Mouse (Mus musculus): ENCODE measurements at regions not wholly inside any gene's neighbourhood (a gene's known extent, or its start where the extent isn't known, plus 50 kb on each side); places are given as distances from the start of the nearest gene placed in this dataset.

DNA sequence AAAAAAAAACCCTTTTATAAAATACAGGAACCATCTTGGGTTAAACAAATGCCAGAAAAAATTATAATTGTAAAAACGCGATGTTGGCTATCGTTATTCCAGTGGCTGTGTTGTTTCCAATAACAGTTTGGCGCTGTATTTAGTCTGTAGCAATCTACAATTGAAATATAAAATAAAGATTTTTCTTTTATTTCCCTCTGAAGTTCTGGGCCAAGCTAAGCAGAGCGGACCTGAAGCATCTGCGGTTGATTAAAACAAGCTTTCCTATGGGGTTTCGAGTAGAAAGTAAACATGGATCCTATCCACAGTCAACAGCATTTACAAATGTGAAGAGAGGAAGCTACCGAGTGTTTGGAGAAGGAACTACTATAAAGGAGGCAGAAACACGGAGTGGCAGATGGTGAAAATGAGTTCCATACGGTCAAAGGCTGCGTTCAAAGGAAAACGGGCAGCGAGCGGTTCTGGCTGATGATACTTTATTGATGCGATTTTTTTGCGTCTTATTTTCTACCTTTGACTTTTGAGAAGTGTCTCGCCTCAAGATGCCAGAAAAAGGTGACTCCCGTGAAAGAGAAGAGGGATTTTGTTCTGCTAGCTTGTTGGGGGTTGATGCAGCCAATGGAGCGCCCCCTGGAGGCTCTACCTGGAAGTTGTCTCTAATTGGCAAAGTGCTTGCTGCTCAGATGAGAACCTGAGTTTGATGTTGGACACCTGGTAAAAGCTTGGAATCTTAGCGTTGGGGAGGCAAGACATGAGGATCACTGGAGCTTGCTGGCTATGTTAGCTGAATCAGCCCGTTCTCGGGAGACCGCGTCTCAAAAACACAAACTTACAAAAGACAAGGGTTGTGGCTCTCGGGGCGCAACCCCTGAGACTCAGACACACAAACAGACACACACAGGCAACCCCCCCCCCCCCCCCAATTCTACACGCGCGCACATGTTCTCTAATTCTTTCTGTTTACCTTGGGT, 96.7 kb upstream of the Psmd7 start:
- Histone ChIP-seq H3K27ac (no peak overlapping the region), H3K4me3 (peak overlapping the region; percentile 13; the same call in 1 of the 2 replicates)
- peak; percentile 84 for TF ChIP-seq CTCF (conservative IDR thresholded peaks at IDR 0.05)
- peak; percentile 13 to 57 for DNase-seq (ENCODE audit: low spot score in 2 of 2)

DNA sequence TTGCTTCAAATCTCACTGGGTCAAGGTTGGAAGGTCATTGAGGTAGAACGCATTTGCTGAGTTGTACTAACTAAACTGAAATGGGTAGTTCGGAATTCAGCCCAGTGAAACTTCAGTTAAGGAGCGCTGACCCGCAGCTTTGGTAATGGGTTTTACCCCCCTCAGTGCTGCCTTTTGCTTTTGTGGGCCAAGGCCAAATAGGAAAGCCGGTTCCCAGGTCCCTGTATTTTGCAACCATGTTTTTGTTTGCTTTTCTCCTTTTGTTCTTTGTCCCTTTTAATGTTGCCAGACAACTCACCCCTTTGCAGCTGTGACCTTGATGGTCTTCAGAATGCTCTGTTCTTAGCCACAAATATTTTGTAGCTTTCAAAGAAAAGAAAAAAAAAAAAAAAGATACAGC, 98.7 kb upstream of the Psmd7 start:
- DNase-seq (ENCODE audit: low spot score in 2 of 2): no peak
- Histone ChIP-seq H3K27ac (no peak overlapping the region), H3K4me3 (no peak overlapping the region)
- no peak for TF ChIP-seq CTCF (conservative IDR thresholded peaks at IDR 0.05)

DNA sequence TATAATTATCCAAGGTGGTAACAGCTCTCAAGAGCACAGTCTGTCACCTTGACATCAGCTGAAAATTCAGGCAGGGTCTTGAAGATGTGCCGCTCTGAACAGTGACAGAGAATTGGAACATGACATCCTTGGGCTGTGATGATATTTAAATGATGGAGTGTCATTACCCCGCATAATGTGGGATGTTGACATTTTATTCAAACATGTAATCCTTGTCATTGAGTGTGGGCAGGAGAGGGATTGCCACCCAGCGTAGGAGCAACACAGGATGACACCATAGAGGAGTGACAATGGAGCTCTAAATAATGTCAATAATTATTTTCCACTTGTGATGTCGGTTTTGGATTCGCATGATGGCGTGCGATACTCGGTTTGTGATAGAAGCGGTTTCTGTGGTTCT, 99.3 kb upstream of the Psmd7 start:
- DNase-seq (ENCODE audit: low spot score in 2 of 2): no peak
- Histone ChIP-seq H3K27ac (no peak overlapping the region), H3K4me3 (no peak overlapping the region)
- TF ChIP-seq CTCF (conservative IDR thresholded peaks at IDR 0.05): no peak

DNA sequence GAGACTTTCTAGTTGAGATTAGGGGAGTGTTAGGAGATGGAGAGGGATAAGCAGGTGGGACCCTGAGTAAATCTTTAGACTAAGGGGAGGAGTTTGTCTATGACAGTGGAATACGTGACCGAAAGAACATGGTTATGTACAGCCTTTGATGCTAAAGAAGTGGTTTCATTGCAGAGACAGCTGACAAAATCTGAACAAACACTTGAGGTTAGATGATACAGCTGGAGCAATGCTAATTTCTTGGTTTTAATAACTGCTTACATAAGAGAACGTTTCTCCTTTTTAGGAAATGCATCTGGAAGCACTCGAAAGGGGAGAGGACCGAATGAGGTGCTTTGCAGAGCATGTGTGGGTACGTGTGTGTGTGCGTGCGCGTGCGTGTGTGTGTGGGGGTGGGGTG, 100.8 kb upstream of the Psmd7 start:
- DNase-seq (ENCODE audit: low spot score in 2 of 2): no peak
- H3K4me3 ChIP-seq: no peak overlapping the region
- TF ChIP-seq CTCF (conservative IDR thresholded peaks at IDR 0.05): no peak
- H3K27ac ChIP-seq: no peak overlapping the region

DNA sequence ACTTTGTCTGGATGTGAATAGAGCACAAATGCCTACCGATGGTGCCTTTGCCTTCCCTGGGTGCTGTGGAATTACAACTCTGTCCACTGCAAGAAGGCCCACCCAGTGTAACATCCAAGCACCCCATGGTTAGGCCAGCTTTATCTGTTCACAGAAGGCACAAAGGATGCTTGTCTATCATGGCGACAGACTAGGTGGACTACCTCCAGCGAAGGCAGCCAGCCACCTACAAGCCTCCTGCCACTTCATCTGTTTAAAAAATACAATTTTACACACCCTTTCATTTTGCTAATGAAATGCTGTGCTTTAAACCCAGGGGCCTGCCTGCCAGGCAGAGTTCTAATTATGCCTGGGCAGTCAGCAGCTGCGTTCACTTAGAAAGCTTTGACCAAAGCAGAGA, 103.0 kb upstream of the Psmd7 start:
- TF ChIP-seq CTCF (conservative IDR thresholded peaks at IDR 0.05): no peak
- Histone ChIP-seq H3K27ac (no peak overlapping the region), H3K4me3 (no peak overlapping the region)
- DNase-seq (ENCODE audit: low spot score in 2 of 2): peak; percentile 23 to 36

DNA sequence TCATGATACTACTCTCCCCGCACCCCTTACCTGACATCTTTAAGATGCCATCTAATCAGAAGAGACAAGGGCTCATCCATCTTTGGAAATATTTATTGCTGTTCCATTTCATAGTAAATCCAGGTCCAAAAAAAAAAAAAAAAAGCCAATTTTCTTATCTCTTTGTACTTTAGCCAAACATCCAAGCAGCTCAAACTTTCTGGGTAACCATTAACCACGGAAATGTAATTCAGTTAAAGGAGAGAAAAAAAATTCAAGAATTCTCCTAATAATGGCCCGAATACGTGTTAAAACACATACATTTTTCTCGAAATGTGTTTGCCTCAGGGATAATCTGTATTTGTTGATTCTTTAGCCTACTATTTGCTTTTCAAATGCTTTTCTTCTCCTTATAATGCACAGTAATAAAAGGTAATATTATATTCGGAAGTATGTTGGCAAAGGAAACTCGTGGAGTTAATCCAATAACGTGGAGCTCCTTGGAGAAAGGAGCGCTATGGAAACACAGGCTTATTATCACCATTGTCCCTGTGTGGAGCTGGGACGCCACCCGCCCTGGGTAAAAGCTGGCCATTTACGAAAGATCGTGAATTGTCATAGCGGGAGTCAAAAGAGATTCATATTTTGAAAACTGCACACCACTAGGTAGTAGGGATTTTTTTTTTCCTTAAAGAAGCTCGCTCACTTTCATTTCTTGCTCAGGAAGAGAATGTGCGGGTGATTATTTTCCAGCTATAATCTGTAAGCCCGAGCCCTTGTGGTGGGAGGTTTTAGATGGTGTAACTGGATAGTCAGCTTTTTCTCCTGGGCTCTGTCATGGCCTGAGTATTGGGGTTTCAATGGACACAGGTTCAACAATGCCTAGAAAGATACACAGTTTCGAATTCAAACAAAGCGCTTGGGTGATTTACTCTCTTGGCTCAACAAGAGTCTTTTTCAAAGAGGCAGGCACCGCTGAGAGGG, 108.4 kb upstream of the Psmd7 start:
- no peak for DNase-seq (ENCODE audit: low spot score in 2 of 2)
- no peak overlapping the region for H3K4me3 ChIP-seq
- no peak for TF ChIP-seq CTCF (conservative IDR thresholded peaks at IDR 0.05)
- no peak overlapping the region for H3K27ac ChIP-seq

DNA sequence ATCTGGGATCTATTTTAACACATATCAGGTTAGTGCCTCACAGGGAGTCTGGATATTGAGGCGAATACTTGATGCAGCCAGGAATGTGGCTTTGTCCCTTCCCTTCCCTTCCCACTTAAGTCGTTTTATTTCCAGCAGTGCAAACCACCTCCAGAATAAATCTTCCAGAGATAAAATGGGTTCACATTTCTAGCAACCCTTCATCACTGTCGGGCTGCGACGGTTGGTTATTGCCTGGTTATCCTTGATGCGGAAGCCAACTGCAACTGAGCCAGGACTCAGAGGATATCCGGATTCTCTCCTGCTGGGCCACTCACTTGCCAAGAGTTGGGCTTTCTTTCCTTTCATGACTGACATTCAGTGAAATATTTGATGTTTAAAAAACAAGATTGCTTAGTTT, 111.0 kb upstream of the Psmd7 start:
- Histone ChIP-seq H3K27ac (no peak overlapping the region), H3K4me3 (no peak overlapping the region)
- TF ChIP-seq CTCF (conservative IDR thresholded peaks at IDR 0.05): no peak
- DNase-seq (ENCODE audit: low spot score in 2 of 2): no peak

DNA sequence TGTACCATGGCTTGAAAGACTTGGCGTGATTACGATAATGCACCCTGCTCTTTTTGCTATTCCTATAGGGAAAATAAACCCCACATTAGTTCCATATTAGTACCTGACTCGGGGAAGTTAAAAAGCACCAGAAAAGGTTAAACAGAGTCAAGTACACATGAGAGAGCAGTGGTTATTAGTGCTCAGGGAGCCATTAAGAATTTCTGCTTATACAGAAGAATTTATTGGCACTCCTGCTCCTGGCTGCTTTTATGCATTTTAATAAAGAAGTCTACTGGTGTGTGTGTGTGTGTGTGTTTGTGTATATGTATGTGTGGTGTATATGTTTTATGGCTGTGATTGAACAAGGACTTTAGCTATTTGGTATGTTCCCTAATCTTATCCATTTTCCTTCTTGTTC, 111.5 kb upstream of the Psmd7 start:
- no peak for DNase-seq (ENCODE audit: low spot score in 2 of 2)
- TF ChIP-seq CTCF (conservative IDR thresholded peaks at IDR 0.05): no peak
- no peak overlapping the region for H3K27ac ChIP-seq
- H3K4me3 ChIP-seq: no peak overlapping the region

DNA sequence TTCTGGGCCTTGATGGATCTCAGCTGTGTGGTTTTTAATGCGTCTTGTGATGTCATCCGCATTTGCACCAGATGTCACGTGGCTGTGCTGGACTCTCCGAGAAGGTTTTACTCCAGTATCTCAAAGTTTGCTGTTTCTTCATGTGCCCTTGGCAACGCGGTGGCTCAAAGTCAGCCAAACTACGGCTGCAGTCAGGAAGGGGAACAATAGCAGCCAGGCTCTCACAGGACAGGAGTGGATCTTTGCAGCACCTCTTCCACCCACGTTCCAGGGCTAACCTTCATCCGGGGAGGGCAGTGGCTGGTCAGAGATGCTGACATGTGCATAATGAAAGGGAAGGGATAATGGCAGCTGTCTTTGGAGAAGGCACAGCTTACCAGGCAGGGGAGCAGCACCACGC, 127.6 kb upstream of the Psmd7 start:
- no peak overlapping the region for H3K4me3 ChIP-seq
- DNase-seq (ENCODE audit: low spot score in 2 of 2): no peak
- no peak overlapping the region for H3K27ac ChIP-seq
- TF ChIP-seq CTCF (conservative IDR thresholded peaks at IDR 0.05): no peak

DNA sequence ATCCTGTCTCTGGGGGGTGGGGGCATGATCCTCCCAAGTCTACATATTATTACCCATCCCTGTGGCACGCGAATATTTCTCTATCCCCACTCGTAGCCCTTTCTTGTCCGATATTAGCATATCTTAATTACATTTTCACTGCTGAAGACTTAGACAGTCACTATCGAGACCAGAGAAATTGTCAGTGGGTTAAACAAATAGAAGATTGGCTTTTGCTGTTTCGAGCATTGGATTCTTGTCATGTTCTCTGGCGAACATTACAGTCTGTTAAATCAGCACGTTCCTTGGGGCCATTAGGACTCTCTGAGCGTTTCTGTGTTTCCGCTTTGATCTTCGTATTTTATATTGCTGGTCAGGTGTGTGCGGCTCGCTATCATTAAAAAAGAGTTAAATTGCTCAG, 129.6 kb upstream of the Psmd7 start:
- Histone ChIP-seq H3K27ac (no peak overlapping the region), H3K4me3 (no peak overlapping the region)
- no peak for TF ChIP-seq CTCF (conservative IDR thresholded peaks at IDR 0.05)
- no peak for DNase-seq (ENCODE audit: low spot score in 2 of 2)

DNA sequence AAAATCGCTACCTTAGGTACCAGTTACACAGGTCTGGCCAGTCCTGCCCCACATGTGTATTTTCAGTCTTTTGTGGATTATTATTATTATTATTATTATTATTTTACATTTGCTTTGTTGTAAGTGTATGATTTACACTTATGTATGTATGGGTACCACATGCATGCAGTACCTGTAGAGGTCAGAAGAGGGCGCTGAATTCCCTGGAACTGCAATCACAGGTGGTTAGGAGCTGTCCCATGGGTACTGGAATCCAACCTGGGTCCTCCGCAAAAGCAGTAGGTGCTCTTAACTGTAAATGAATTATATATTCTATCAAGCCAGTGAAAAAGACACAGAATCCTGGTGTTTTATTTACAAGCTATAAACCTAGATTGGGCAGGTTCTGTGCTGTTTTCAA, 131.4 kb upstream of the Psmd7 start:
- peak; percentile 49 for TF ChIP-seq CTCF (conservative IDR thresholded peaks at IDR 0.05)
- H3K4me3 ChIP-seq: no peak overlapping the region
- no peak overlapping the region for H3K27ac ChIP-seq
- DNase-seq (ENCODE audit: low spot score in 2 of 2): no peak

DNA sequence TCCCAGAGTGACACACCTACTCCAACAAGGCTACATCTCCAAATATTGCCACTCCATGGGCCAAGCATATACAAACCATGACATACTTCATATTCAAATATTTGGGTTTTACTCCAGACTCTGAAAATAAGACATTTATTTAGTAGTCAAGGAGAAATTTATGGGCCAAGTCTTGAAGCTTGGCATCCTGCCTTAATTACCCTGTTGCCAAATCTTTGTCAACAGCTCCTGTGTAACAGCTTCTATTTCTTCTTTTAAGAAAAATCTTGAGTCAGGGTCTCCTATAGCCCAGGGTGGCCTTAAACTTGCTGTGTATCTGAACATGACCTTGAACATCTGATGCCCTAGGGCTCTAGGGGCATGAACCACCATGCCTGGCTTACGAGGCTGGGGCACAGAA, 138.5 kb upstream of the Psmd7 start:
- Histone ChIP-seq H3K27ac (no peak overlapping the region), H3K4me3 (no peak overlapping the region)
- no peak for TF ChIP-seq CTCF (conservative IDR thresholded peaks at IDR 0.05)
- DNase-seq (ENCODE audit: low spot score in 2 of 2): no peak

DNA sequence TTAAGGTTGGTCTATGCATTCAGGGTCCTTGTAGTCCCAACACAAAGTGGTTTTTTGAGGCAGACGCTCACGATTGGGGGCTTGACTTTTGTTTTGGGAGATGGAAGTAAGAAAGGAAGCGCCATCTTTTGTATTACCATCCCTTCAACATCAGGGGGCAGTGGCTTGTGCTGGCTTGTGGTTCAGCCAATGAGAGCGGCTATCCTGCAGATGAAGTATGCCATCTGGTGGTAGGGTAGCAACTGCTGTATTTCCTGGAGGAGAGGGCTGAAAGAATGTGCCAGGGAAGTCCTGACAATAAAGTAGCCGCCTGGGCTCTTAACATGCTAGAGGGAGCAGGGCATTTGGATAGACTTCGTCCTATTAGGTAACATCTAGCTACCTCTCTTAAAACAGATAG, 139.0 kb upstream of the Psmd7 start:
- no peak for DNase-seq (ENCODE audit: low spot score in 2 of 2)
- Histone ChIP-seq H3K27ac (no peak overlapping the region), H3K4me3 (no peak overlapping the region)
- peak; percentile 35 for TF ChIP-seq CTCF (conservative IDR thresholded peaks at IDR 0.05)
